Mouse (Mus musculus) forebrain, embryonic 16.5 days (tissue): ENCODE data around the gene Ccdc136. TPM values are rescaled to one million over a fixed set of nuclear protein-coding genes. Genes with fewer than 3 reads are reported as not detected.
"Not testable (repeated sequence)": the region's sequence is repeated elsewhere in the genome, so short reads cannot be mapped to it uniquely, and the experiment has no call there.

Experiments used
- ATAC-seq: fragments of 200-750 bp; cut with Nextera tagmentation; 2 replicates; pipeline ENCODE4 v1.8.0; 2017; ENCODE audit warnings: mild to moderate bottlenecking, moderate library complexity
- H3K27ac ChIP-seq: fragments of 300-500 bp; sonication (generic); 2 replicates; pipeline ENCODE4 v1.5.1; 2014; ENCODE audit warnings: low read length, control low read depth
- H3K27me3 ChIP-seq: fragments of 300-500 bp; sonication (generic); replicated peaks from 2 replicates; pipeline ENCODE4 v1.6.1; 2014; ENCODE audit warnings: low read length; ENCODE audit not compliant: control insufficient read depth, insufficient read depth
- H3K36me3 ChIP-seq: fragments of 300-500 bp; sonication (generic); 2 replicates; pipeline ENCODE4 v1.6.1; 2014; ENCODE audit not compliant: control insufficient read depth, insufficient read depth
- H3K4me1 ChIP-seq: fragments of 300-500 bp; sonication (generic); replicated peaks from 2 replicates; pipeline ENCODE4 v1.6.1; 2014; ENCODE audit warnings: low read length; ENCODE audit not compliant: control insufficient read depth, insufficient read depth
- H3K4me2 ChIP-seq: fragments of 300-500 bp; sonication (generic); 2 replicates; pipeline ENCODE4 v1.6.1; 2014; ENCODE audit warnings: mild to moderate bottlenecking, low read length, control low read depth
- H3K4me3 ChIP-seq: fragments of 300-500 bp; sonication (generic); replicated peaks from 2 replicates; pipeline ENCODE4 v1.5.1; 2014; ENCODE audit warnings: mild to moderate bottlenecking, low read length, control low read depth
- H3K9ac ChIP-seq: fragments of 300-500 bp; sonication (generic); replicated peaks from 2 replicates; pipeline ENCODE4 v1.6.1; 2014; ENCODE audit warnings: low read depth, low read length, control low read depth
- H3K9me3 ChIP-seq: fragments of 300-500 bp; sonication (generic); 2 replicates; pipeline ENCODE4 v1.6.1; 2016; ENCODE audit warnings: low read length; ENCODE audit not compliant: control insufficient read depth
- WGBS: fragments of 180-500 bp; shearing (Covaris S2); extraction: QIAGEN DNeasy Blood & Tissue Kit; methylation state at CpG from one replicate; pipeline ENCODE4 v1.1.7; 2014; 5-methylcytosine and 5-hydroxymethylcytosine counted together
- polyA plus RNA-seq: library from polyadenylated mRNA; unstranded; fragments of >200 nt; fragmentation: Nextera tagmentation; extraction: Ambion mirVana; gene quantifications from 2 replicates; pipeline ENCODE4 v1.2.1, GENCODE M21; 2015

Gene Ccdc136
- polyA plus RNA-seq, 1 experiment from 2014 or later = 37.7 TPM

GRCm38 (mm10) chr6:29389425-29389824, 6.7 kb upstream of the Ccdc136 start:
- no peaks in the 10 kb centered on the region for H3K27me3 ChIP-seq
- no peaks in the 10 kb centered on the region for H3K9me3 ChIP-seq
- no peak overlapping the region for H3K27ac ChIP-seq
- ATAC-seq = no peak
- no peak overlapping the region for H3K4me2 ChIP-seq
- H3K4me3 ChIP-seq = no peak overlapping the region
- H3K4me1 ChIP-seq = peaks cover 13% of the 10 kb centered on the region
- H3K9ac ChIP-seq = no peak overlapping the region
- 54% methylated on average over 9 of the region's 9 CpGs for WGBS
- no peaks in the 10 kb centered on the region for H3K36me3 ChIP-seq

- not testable (repeated sequence) for H3K4me3 ChIP-seq, H3K27ac ChIP-seq, H3K9me3 ChIP-seq, H3K4me2 ChIP-seq, H3K9ac ChIP-seq, ATAC-seq, H3K27me3 ChIP-seq, H3K36me3 ChIP-seq
- H3K4me1 ChIP-seq = peaks cover 13% of the 10 kb centered on the region
- 85% methylated on average over 1 of the region's 1 CpGs for WGBS
These were observed 5.6 kb upstream of the Ccdc136 start for GRCm38 (mm10) chr6:29390500-29390899.

GRCm38 (mm10) chr6:29391241-29391640, 4.9 kb upstream of the Ccdc136 start:
- not testable (repeated sequence) for H3K4me3 ChIP-seq, ATAC-seq, H3K36me3 ChIP-seq, H3K9me3 ChIP-seq, H3K9ac ChIP-seq, H3K4me2 ChIP-seq, H3K27me3 ChIP-seq, H3K27ac ChIP-seq
- H3K4me1 ChIP-seq = peaks cover 19% of the 10 kb centered on the region
- 78% methylated on average over 8 of the region's 8 CpGs for WGBS

GRCm38 (mm10) chr6:29391802-29392201, 4.3 kb upstream of the Ccdc136 start:
- Histone ChIP-seq H3K27me3 (no peaks in the 10 kb centered on the region), H3K4me2 (no peak overlapping the region), H3K9me3 (no peaks in the 10 kb centered on the region), H3K9ac (no peak overlapping the region), H3K27ac (no peak overlapping the region), H3K4me1 (peaks cover 19% of the 10 kb centered on the region), H3K36me3 (no peaks in the 10 kb centered on the region), H3K4me3 (no peak overlapping the region)
- no peak for ATAC-seq
- 76% methylated on average over 4 of the region's 4 CpGs for WGBS

GRCm38 (mm10) chr6:29394286-29394685, 1.8 kb upstream of the Ccdc136 start:
- Histone ChIP-seq H3K4me1 (peaks cover 17% of the 10 kb centered on the region), H3K9ac (no peak overlapping the region), H3K27me3 (no peaks in the 10 kb centered on the region), H3K9me3 (no peaks in the 10 kb centered on the region), H3K27ac (no peak overlapping the region), H3K4me2 (no peak overlapping the region), H3K36me3 (0 out of 2 replicates have a peak, but pooled peaks cover 2% of the 10 kb centered on the region), H3K4me3 (no peak overlapping the region)
- 32% methylated on average over 1 of the region's 1 CpGs for whole genome bisulfite sequencing
- ATAC-seq = no peak

GRCm38 (mm10) chr6:29396714-29397540, 818 bp downstream of the Ccdc136 start:
- Histone ChIP-seq H3K4me3 (peak overlapping the region; percentile 80), H3K36me3 (0 out of 2 replicates have a peak, but pooled peaks cover 2% of the 10 kb centered on the region), H3K4me1 (peaks cover 15% of the 10 kb centered on the region), H3K27ac (peak overlapping the region; percentile 75), H3K9me3 (no peaks in the 10 kb centered on the region), H3K4me2 (peak overlapping the region; percentile 69), H3K9ac (peak overlapping the region; percentile 75), H3K27me3 (no peaks in the 10 kb centered on the region)
- peak; percentile 23 for ATAC-seq
- 3% methylated on average over 23 of the region's 24 CpGs for WGBS

- Histone ChIP-seq H3K4me1 (peaks cover 16% of the 10 kb centered on the region), H3K27ac (peak overlapping the region; percentile 75), H3K36me3 (0 out of 2 replicates have a peak, but pooled peaks cover 2% of the 10 kb centered on the region), H3K4me3 (peak overlapping the region; percentile 80), H3K9me3 (no peaks in the 10 kb centered on the region), H3K4me2 (peak overlapping the region; percentile 69), H3K9ac (peak overlapping the region; percentile 75), H3K27me3 (no peaks in the 10 kb centered on the region; the same call in 1 of the 2 replicates)
- under 1% methylated on average over 6 of the region's 6 CpGs for WGBS
- ATAC-seq = peak; percentile 68
These were observed 1.5 kb downstream of the Ccdc136 start for GRCm38 (mm10) chr6:29397575-29397974.

- Histone ChIP-seq H3K9ac (no peak overlapping the region), H3K4me1 (peaks cover 19% of the 10 kb centered on the region), H3K27me3 (no peaks in the 10 kb centered on the region; the same call in 1 of the 2 replicates), H3K4me3 (no peak overlapping the region), H3K36me3 (0 out of 2 replicates have a peak, but pooled peaks cover 2% of the 10 kb centered on the region), H3K9me3 (no peaks in the 10 kb centered on the region), H3K4me2 (no peak overlapping the region), H3K27ac (no peak overlapping the region)
- ATAC-seq = no peak
- 68% methylated on average over 4 of the region's 4 CpGs for WGBS
These were observed 3.7 kb downstream of the Ccdc136 start for GRCm38 (mm10) chr6:29399851-29400250.

- Histone ChIP-seq H3K9ac (no peak overlapping the region), H3K27me3 (no peaks in the 10 kb centered on the region; the same call in 1 of the 2 replicates), H3K27ac (no peak overlapping the region), H3K4me1 (peaks cover 4% of the 10 kb centered on the region), H3K4me3 (no peak overlapping the region), H3K36me3 (peaks cover 2% of the 10 kb centered on the region; the same call in 1 of the 2 replicates), H3K9me3 (no peaks in the 10 kb centered on the region), H3K4me2 (no peak overlapping the region)
- 8% methylated on average over 34 of the region's 34 CpGs for WGBS
- ATAC-seq = no peak
These were observed 6.7 kb downstream of the Ccdc136 start for GRCm38 (mm10) chr6:29402693-29403342.
